Mouse (Mus musculus) intestine, postnatal 0 days (tissue): ENCODE data around the gene Aco2. TPM values are rescaled to one million over a fixed set of nuclear protein-coding genes. Genes with fewer than 3 reads are reported as not detected.

Experiments used
- ATAC-seq: fragments of 200-750 bp; cut with Nextera tagmentation; 2 replicates; pipeline ENCODE4 v1.8.0; 2017; ENCODE audit warnings: mild to moderate bottlenecking, moderate TSS enrichment, moderate library complexity
- H3K27ac ChIP-seq: fragments of 300-500 bp; sonication (generic); 2 replicates; pipeline ENCODE4 v1.5.1; 2014; ENCODE audit warnings: mild to moderate bottlenecking, low read depth, low read length, moderate library complexity
- H3K27me3 ChIP-seq: fragments of 300-500 bp; sonication (generic); replicated peaks from 2 replicates; pipeline ENCODE4 v1.6.1; 2014; ENCODE audit warnings: low read length, mixed read lengths; ENCODE audit not compliant: control insufficient read depth, insufficient read depth
- H3K36me3 ChIP-seq: fragments of 300-500 bp; sonication (generic); 2 replicates; pipeline ENCODE4 v1.6.1; 2014; ENCODE audit warnings: mild to moderate bottlenecking, moderate library complexity; ENCODE audit not compliant: control insufficient read depth, insufficient read depth
- H3K4me1 ChIP-seq: fragments of 300-500 bp; sonication (generic); replicated peaks from 2 replicates; pipeline ENCODE4 v1.6.1; 2014; ENCODE audit warnings: antibody characterized with exemption, low read length, mixed read lengths; ENCODE audit not compliant: control insufficient read depth, insufficient read depth
- H3K4me2 ChIP-seq: fragments of 300-500 bp; sonication (generic); replicated peaks from 2 replicates; pipeline ENCODE4 v1.6.1; 2014; ENCODE audit warnings: low read depth, mild to moderate bottlenecking, moderate library complexity
- H3K4me3 ChIP-seq: fragments of 300-500 bp; sonication (generic); 2 replicates; pipeline ENCODE4 v1.5.1; 2014; ENCODE audit warnings: low read depth, low read length
- H3K9ac ChIP-seq: fragments of 300-500 bp; sonication (generic); 2 replicates; pipeline ENCODE4 v1.6.1; 2014; ENCODE audit warnings: mild to moderate bottlenecking, low read depth, low read length
- H3K9me3 ChIP-seq: fragments of 300-500 bp; sonication (generic); 2 replicates; pipeline ENCODE4 v1.6.1; 2016; ENCODE audit warnings: mixed run types; ENCODE audit not compliant: control insufficient read depth
- CTCF ChIP-seq: sonication (generic); IDR thresholded peaks from 2 replicates; pipeline ENCODE4 v1.5.1; 2016; ENCODE audit warnings: low read depth, mild to moderate bottlenecking, control low read depth, antibody characterized with exemption, moderate library complexity
- WGBS: fragments of 180-500 bp; shearing (Covaris S2); extraction: QIAGEN DNeasy Blood & Tissue Kit; methylation state at CpG from one replicate; pipeline ENCODE4 v1.1.7; 2014; 5-methylcytosine and 5-hydroxymethylcytosine counted together
- polyA plus RNA-seq: library from polyadenylated mRNA; unstranded; fragments of >200 nt; fragmentation: Nextera tagmentation; extraction: Ambion mirVana; gene quantifications from 2 replicates; pipeline ENCODE4 v1.2.1, GENCODE M21; 2015

The Aco2 gene
- polyA plus RNA-seq, 1 experiment from 2014 or later: 209 TPM

GRCm38 (mm10) chr15:81831136-81831825, 40.8 kb upstream of the Aco2 start:
- H3K9ac ChIP-seq: no peak overlapping the region
- peak; percentile 100 for TF ChIP-seq CTCF

GRCm38 (mm10) chr15:81832219-81832618, 39.9 kb upstream of the Aco2 start:
- 59% methylated on average over 3 of the region's 3 CpGs for WGBS
- no peaks in the 10 kb centered on the region for H3K9me3 ChIP-seq
- no peak overlapping the region for H3K27ac ChIP-seq
- no peak for TF ChIP-seq CTCF
- H3K4me2 ChIP-seq: no peak overlapping the region
- H3K4me1 ChIP-seq: no peaks in the 10 kb centered on the region; the same call in 1 of the 2 replicates
- ATAC-seq: no peak
- no peaks in the 10 kb centered on the region; the same call in 1 of the 2 replicates for H3K36me3 ChIP-seq
- H3K9ac ChIP-seq: no peak overlapping the region
- no peak overlapping the region for H3K4me3 ChIP-seq
- no peaks in the 10 kb centered on the region for H3K27me3 ChIP-seq

More at GRCm38 (mm10) chr15:81831136-81831825, 40.8 kb upstream of the Aco2 start:
- H3K4me1 ChIP-seq: no peaks in the 10 kb centered on the region; the same call in 1 of the 2 replicates
- peak overlapping the region; percentile 46; the same call in 1 of the 2 replicates for H3K27ac ChIP-seq
- peaks cover 4% of the 10 kb centered on the region; the same call in 1 of the 2 replicates for H3K36me3 ChIP-seq
- H3K27me3 ChIP-seq: no peaks in the 10 kb centered on the region
- 8% methylated on average over 24 of the region's 24 CpGs for WGBS
- no peaks in the 10 kb centered on the region for H3K9me3 ChIP-seq
- ATAC-seq: peak; percentile 75
- peak overlapping the region; percentile 56 for H3K4me2 ChIP-seq
- peak overlapping the region; percentile 14 for H3K4me3 ChIP-seq

GRCm38 (mm10) chr15:81833481-81833880, 38.6 kb upstream of the Aco2 start:
- Histone ChIP-seq H3K4me1 (no peaks in the 10 kb centered on the region; the same call in 1 of the 2 replicates), H3K36me3 (no peaks in the 10 kb centered on the region; the same call in 1 of the 2 replicates), H3K4me2 (no peak overlapping the region), H3K27me3 (no peaks in the 10 kb centered on the region), H3K4me3 (no peak overlapping the region), H3K9me3 (no peaks in the 10 kb centered on the region), H3K9ac (no peak overlapping the region), H3K27ac (no peak overlapping the region)
- no peak for TF ChIP-seq CTCF
- 68% methylated on average over 4 of the region's 4 CpGs for WGBS
- no peak for ATAC-seq

- no peak overlapping the region for H3K9ac ChIP-seq
- no peaks in the 10 kb centered on the region; the same call in 1 of the 2 replicates for H3K36me3 ChIP-seq
- no peak for TF ChIP-seq CTCF
- no peak overlapping the region for H3K4me3 ChIP-seq
- H3K9me3 ChIP-seq: no peaks in the 10 kb centered on the region
- H3K4me2 ChIP-seq: no peak overlapping the region
- H3K27ac ChIP-seq: no peak overlapping the region
- 72% methylated on average over 3 of the region's 3 CpGs for WGBS
- ATAC-seq: no peak
- H3K4me1 ChIP-seq: peaks cover 2% of the 10 kb centered on the region; the same call in 1 of the 2 replicates
- H3K27me3 ChIP-seq: no peaks in the 10 kb centered on the region
Measured at GRCm38 (mm10) chr15:81834171-81834841, 37.8 kb upstream of the Aco2 start.

- ATAC-seq: peak; percentile 0; the same call in 1 of the 2 replicates
- H3K9ac ChIP-seq: no peak overlapping the region
- H3K9me3 ChIP-seq: no peaks in the 10 kb centered on the region
- H3K36me3 ChIP-seq: no peaks in the 10 kb centered on the region
- peak overlapping the region; percentile 59 for H3K4me2 ChIP-seq
- 52% methylated on average over 10 of the region's 10 CpGs for WGBS
- peaks cover 6% of the 10 kb centered on the region; the same call in 1 of the 2 replicates for H3K4me1 ChIP-seq
- no peak overlapping the region for H3K4me3 ChIP-seq
- H3K27me3 ChIP-seq: no peaks in the 10 kb centered on the region
- peak overlapping the region; percentile 66 for H3K27ac ChIP-seq
- TF ChIP-seq CTCF: no peak
Measured at GRCm38 (mm10) chr15:81835007-81835880, 36.9 kb upstream of the Aco2 start.
